Mouse (Mus musculus): Measurements from ENCODE around the gene Gm11444. TPM values are rescaled to one million over a fixed set of nuclear protein-coding genes. Genes with fewer than 3 reads are reported as not detected.

Gm11444 gene
- polyA plus RNA-seq, 1 experiment from 2014 or later, result not detected

- Histone ChIP-seq H3K36me3 (no peaks in the 10 kb centered on the region), H3K27ac (no peak overlapping the region), H3K4me2 (replicated peaks) (no peak overlapping the region), H3K4me1 (replicated peaks) (peaks cover 25% of the 10 kb centered on the region), H3K9ac (no peak overlapping the region), H3K9me3 (no peaks in the 10 kb centered on the region), H3K4me3 (replicated peaks) (no peak overlapping the region), H3K27me3 (replicated peaks) (peaks cover 17% of the 10 kb centered on the region)
- ATAC-seq, result no peak
- 67% methylated on average over 4 of the region's 4 CpGs for WGBS
Measured at GRCm38 (mm10) chr11:85846509-85846908, 3.6 kb downstream of the Gm11444 start.

GRCm38 (mm10) chr11:85845921-85846320 lies 4.2 kb downstream of the Gm11444 start:
- peaks cover 26% of the 10 kb centered on the region for H3K4me1 ChIP-seq (replicated peaks)
- no peak overlapping the region for H3K4me2 ChIP-seq (replicated peaks)
- no peak for ATAC-seq
- no peak overlapping the region for H3K4me3 ChIP-seq (replicated peaks)
- no peak overlapping the region for H3K27ac ChIP-seq
- no peaks in the 10 kb centered on the region for H3K36me3 ChIP-seq
- WGBS, result 44% methylated on average over 5 of the region's 5 CpGs
- H3K27me3 ChIP-seq (replicated peaks), result peaks cover 21% of the 10 kb centered on the region
- no peaks in the 10 kb centered on the region for H3K9me3 ChIP-seq
- no peak overlapping the region for H3K9ac ChIP-seq

- Histone ChIP-seq H3K4me1 (replicated peaks) (peaks cover 31% of the 10 kb centered on the region), H3K4me2 (replicated peaks) (peak overlapping the region; percentile 83), H3K36me3 (no peaks in the 10 kb centered on the region), H3K9me3 (no peaks in the 10 kb centered on the region), H3K27ac (no peak overlapping the region), H3K4me3 (replicated peaks) (peak overlapping the region; percentile 48; the same call in 1 of the 2 replicates), H3K9ac (no peak overlapping the region), H3K27me3 (replicated peaks) (peaks cover 31% of the 10 kb centered on the region)
- 45% methylated on average over 5 of the region's 5 CpGs for WGBS
- no peak for ATAC-seq
Measured at GRCm38 (mm10) chr11:85844971-85845370, 5.2 kb downstream of the Gm11444 start.

GRCm38 (mm10) chr11:85844144-85844965 lies 5.8 kb downstream of the Gm11444 start:
- peaks cover 31% of the 10 kb centered on the region for H3K4me1 ChIP-seq (replicated peaks)
- no peaks in the 10 kb centered on the region for H3K9me3 ChIP-seq
- no peaks in the 10 kb centered on the region for H3K36me3 ChIP-seq
- ATAC-seq, result peak; percentile 75
- H3K4me2 ChIP-seq (replicated peaks), result peak overlapping the region; percentile 83
- H3K4me3 ChIP-seq (replicated peaks), result peak overlapping the region; percentile 48
- H3K27me3 ChIP-seq (replicated peaks), result peaks cover 37% of the 10 kb centered on the region
- under 1% methylated on average over 54 of the region's 54 CpGs for WGBS
- H3K27ac ChIP-seq, result peak overlapping the region; percentile 63
- peak overlapping the region; percentile 54 for H3K9ac ChIP-seq

GRCm38 (mm10) chr11:85843347-85843692 lies 6.8 kb downstream of the Gm11444 start:
- H3K36me3 ChIP-seq, result no peaks in the 10 kb centered on the region
- H3K9me3 ChIP-seq, result no peaks in the 10 kb centered on the region
- WGBS, result under 1% methylated on average over 18 of the region's 18 CpGs
- H3K9ac ChIP-seq, result peak overlapping the region; percentile 39
- ATAC-seq, result peak; percentile 48
- peak overlapping the region; percentile 63 for H3K27ac ChIP-seq
- H3K4me3 ChIP-seq (replicated peaks), result peak overlapping the region; percentile 48
- peaks cover 31% of the 10 kb centered on the region for H3K4me1 ChIP-seq (replicated peaks)
- H3K4me2 ChIP-seq (replicated peaks), result peak overlapping the region; percentile 83
- peaks cover 45% of the 10 kb centered on the region for H3K27me3 ChIP-seq (replicated peaks)

GRCm38 (mm10) chr11:85842596-85843346 lies 7.4 kb downstream of the Gm11444 start:
- Histone ChIP-seq H3K27me3 (replicated peaks) (peaks cover 50% of the 10 kb centered on the region), H3K27ac (no peak overlapping the region; the same call in 1 of the 2 replicates), H3K36me3 (no peaks in the 10 kb centered on the region), H3K9me3 (no peaks in the 10 kb centered on the region), H3K4me2 (replicated peaks) (peak overlapping the region; percentile 83), H3K9ac (peak overlapping the region; percentile 39; the same call in 1 of the 2 replicates), H3K4me1 (replicated peaks) (peaks cover 35% of the 10 kb centered on the region), H3K4me3 (replicated peaks) (peak overlapping the region; percentile 48)
- ATAC-seq, result no peak
- WGBS, result 11% methylated on average over 24 of the region's 24 CpGs

- peaks cover 58% of the 10 kb centered on the region for H3K27me3 ChIP-seq (replicated peaks)
Measured at GRCm38 (mm10) chr11:85841980-85842379, 8.2 kb downstream of the Gm11444 start.

GRCm38 (mm10) chr11:85841211-85841681 lies 8.9 kb downstream of the Gm11444 start:
- no peak for ATAC-seq
- no peak overlapping the region for H3K27ac ChIP-seq
- H3K4me3 ChIP-seq (replicated peaks), result peak overlapping the region; percentile 14; the same call in 1 of the 2 replicates
- H3K9me3 ChIP-seq, result no peaks in the 10 kb centered on the region
- H3K4me2 ChIP-seq (replicated peaks), result peak overlapping the region; percentile 94
- no peaks in the 10 kb centered on the region for H3K36me3 ChIP-seq
- 30% methylated on average over 8 of the region's 8 CpGs for WGBS
- peaks cover 65% of the 10 kb centered on the region for H3K27me3 ChIP-seq (replicated peaks)
- no peak overlapping the region for H3K9ac ChIP-seq
- H3K4me1 ChIP-seq (replicated peaks), result peaks cover 37% of the 10 kb centered on the region

More at GRCm38 (mm10) chr11:85841980-85842379, 8.2 kb downstream of the Gm11444 start:
- peak overlapping the region; percentile 94 for H3K4me2 ChIP-seq (replicated peaks)
- H3K9me3 ChIP-seq, result no peaks in the 10 kb centered on the region
- H3K36me3 ChIP-seq, result no peaks in the 10 kb centered on the region
- peak overlapping the region; percentile 42; the same call in 1 of the 2 replicates for H3K27ac ChIP-seq
- peaks cover 37% of the 10 kb centered on the region for H3K4me1 ChIP-seq (replicated peaks)
- H3K9ac ChIP-seq, result peak overlapping the region; percentile 33; the same call in 1 of the 2 replicates
- ATAC-seq, result peak; percentile 39
- peak overlapping the region; percentile 38 for H3K4me3 ChIP-seq (replicated peaks)
- under 1% methylated on average over 32 of the region's 32 CpGs for WGBS

GRCm38 (mm10) chr11:85840803-85841145 lies 9.4 kb downstream of the Gm11444 start:
- H3K9me3 ChIP-seq, result no peaks in the 10 kb centered on the region
- no peak for ATAC-seq
- WGBS, result 23% methylated on average over 21 of the region's 21 CpGs
- peaks cover 67% of the 10 kb centered on the region for H3K27me3 ChIP-seq (replicated peaks)
- H3K9ac ChIP-seq, result peak overlapping the region; percentile 11
- peaks cover 37% of the 10 kb centered on the region for H3K4me1 ChIP-seq (replicated peaks)
- H3K4me2 ChIP-seq (replicated peaks), result peak overlapping the region; percentile 94
- H3K4me3 ChIP-seq (replicated peaks), result peak overlapping the region; percentile 14
- H3K36me3 ChIP-seq, result no peaks in the 10 kb centered on the region
- H3K27ac ChIP-seq, result peak overlapping the region; percentile 33; the same call in 1 of the 2 replicates

- peak overlapping the region; percentile 14 for H3K4me3 ChIP-seq (replicated peaks)
- peak overlapping the region; percentile 23 for H3K9ac ChIP-seq
- no peak for ATAC-seq
- peak overlapping the region; percentile 33; the same call in 1 of the 2 replicates for H3K27ac ChIP-seq
- peaks cover 37% of the 10 kb centered on the region for H3K4me1 ChIP-seq (replicated peaks)
- peaks cover 69% of the 10 kb centered on the region for H3K27me3 ChIP-seq (replicated peaks)
- H3K36me3 ChIP-seq, result no peaks in the 10 kb centered on the region
- H3K9me3 ChIP-seq, result no peaks in the 10 kb centered on the region
- H3K4me2 ChIP-seq (replicated peaks), result peak overlapping the region; percentile 94
- WGBS, result 31% methylated on average over 27 of the region's 27 CpGs
Measured at GRCm38 (mm10) chr11:85840031-85840802, 9.9 kb downstream of the Gm11444 start.

- ATAC-seq, result no peak
- no peaks in the 10 kb centered on the region for H3K36me3 ChIP-seq
- H3K9me3 ChIP-seq, result no peaks in the 10 kb centered on the region
- peaks cover 77% of the 10 kb centered on the region for H3K27me3 ChIP-seq (replicated peaks)
- 0 out of 2 replicates have a peak overlapping the region, but pooled peaks have one; percentile 23 for H3K27ac ChIP-seq
- peak overlapping the region; percentile 94 for H3K4me2 ChIP-seq (replicated peaks)
- H3K4me3 ChIP-seq (replicated peaks), result peak overlapping the region; percentile 11
- 53% methylated on average over 7 of the region's 7 CpGs for WGBS
- H3K9ac ChIP-seq, result peak overlapping the region; percentile 23
- peaks cover 37% of the 10 kb centered on the region for H3K4me1 ChIP-seq (replicated peaks)
Measured at GRCm38 (mm10) chr11:85839258-85840030, 10.7 kb downstream of the Gm11444 start.

Data from intestine, embryonic 15.5 days (tissue).